Mouse (Mus musculus) kidney, embryonic 16.5 days (tissue): ENCODE measurements around the gene Bco2. TPM values are rescaled to one million over a fixed set of nuclear protein-coding genes. Genes with fewer than 3 reads are reported as not detected.
A peak's percentile ranks its signal among the peaks of the same experiment; 100 is the strongest.

Experiments
- ATAC-seq: fragments of 200-750 bp; cut with Nextera tagmentation; 2 replicates; pipeline ENCODE4 v1.8.0; 2017; ENCODE audit warnings: moderate TSS enrichment; ENCODE audit not compliant: low FRiP score, low TSS enrichment
- H3K27ac ChIP-seq: fragments of 300-500 bp; sonication (generic); 2 replicates; pipeline ENCODE4 v1.5.1; 2014; ENCODE audit warnings: low read length
- H3K27me3 ChIP-seq: fragments of 300-500 bp; sonication (generic); 2 replicates; pipeline ENCODE4 v1.6.1; 2014; ENCODE audit warnings: low read length, control low read depth, mixed read lengths; ENCODE audit not compliant: insufficient read depth
- H3K36me3 ChIP-seq: fragments of 300-500 bp; sonication (generic); 2 replicates; pipeline ENCODE4 v1.6.1; 2014; ENCODE audit warnings: low read length, control low read depth, mixed read lengths; ENCODE audit not compliant: insufficient read depth
- H3K4me1 ChIP-seq: fragments of 300-500 bp; sonication (generic); 2 replicates; pipeline ENCODE4 v1.6.1; 2014; ENCODE audit warnings: low read length, control low read depth, mixed read lengths; ENCODE audit not compliant: insufficient read depth
- H3K4me2 ChIP-seq: fragments of 300-500 bp; sonication (generic); replicated peaks from 2 replicates; pipeline ENCODE4 v1.6.1; 2014; ENCODE audit warnings: low read depth, low read length
- H3K4me3 ChIP-seq: fragments of 300-500 bp; sonication (generic); 2 replicates; pipeline ENCODE4 v1.5.1; 2014; ENCODE audit warnings: mild to moderate bottlenecking, low read length
- H3K9ac ChIP-seq: fragments of 300-500 bp; sonication (generic); replicated peaks from 2 replicates; pipeline ENCODE4 v1.6.1; 2014; ENCODE audit warnings: low read length
- H3K9me3 ChIP-seq: fragments of 300-500 bp; sonication (generic); 2 replicates; pipeline ENCODE4 v1.6.1; 2016; ENCODE audit warnings: low read length, control low read depth
- WGBS: fragments of 180-500 bp; shearing (Covaris S2); extraction: QIAGEN DNeasy Blood & Tissue Kit; methylation state at CpG from one replicate; pipeline ENCODE4 v1.1.7; 2014; 5-methylcytosine and 5-hydroxymethylcytosine counted together
- polyA plus RNA-seq: library from polyadenylated mRNA; unstranded; fragments of >200 nt; fragmentation: Nextera tagmentation; extraction: Ambion mirVana; gene quantifications from 2 replicates; pipeline ENCODE4 v1.2.1, GENCODE M21; 2015

Bco2 gene
- polyA plus RNA-seq, 1 experiment from 2014 or later: 0.24 TPM

GRCm38 (mm10) chr9:50524936-50525335 is 30.0 kb downstream of the Bco2 start:
- Histone ChIP-seq H3K9me3 (no peaks in the 10 kb centered on the region), H3K4me1 (peaks cover 16% of the 10 kb centered on the region), H3K27ac (no peak overlapping the region), H3K27me3 (no peaks in the 10 kb centered on the region), H3K9ac (no peak overlapping the region), H3K36me3 (peaks cover 3% of the 10 kb centered on the region; the same call in 1 of the 2 replicates), H3K4me2 (no peak overlapping the region), H3K4me3 (no peak overlapping the region)
- no peak for ATAC-seq
- 89% methylated on average over 5 of the region's 5 CpGs for WGBS

- H3K36me3 ChIP-seq: peaks cover 3% of the 10 kb centered on the region; the same call in 1 of the 2 replicates
- no peaks in the 10 kb centered on the region for H3K27me3 ChIP-seq
- no peak overlapping the region for H3K4me3 ChIP-seq
- peaks cover 11% of the 10 kb centered on the region for H3K4me1 ChIP-seq
- no peak overlapping the region for H3K27ac ChIP-seq
- H3K9ac ChIP-seq: no peak overlapping the region
- WGBS: 78% methylated on average over 5 of the region's 5 CpGs
- no peak for ATAC-seq
- H3K4me2 ChIP-seq: no peak overlapping the region
- no peaks in the 10 kb centered on the region for H3K9me3 ChIP-seq
Observed at GRCm38 (mm10) chr9:50522574-50522973, 32.4 kb downstream of the Bco2 start.

- no peak overlapping the region for H3K9ac ChIP-seq
- H3K4me2 ChIP-seq: no peak overlapping the region
- WGBS: 74% methylated on average over 2 of the region's 2 CpGs
- H3K4me1 ChIP-seq: 0 out of 2 replicates have a peak, but pooled peaks cover under 1% of the 10 kb centered on the region
- peaks cover 3% of the 10 kb centered on the region; the same call in 1 of the 2 replicates for H3K36me3 ChIP-seq
- no peak overlapping the region for H3K27ac ChIP-seq
- no peaks in the 10 kb centered on the region for H3K9me3 ChIP-seq
- no peak for ATAC-seq
- H3K4me3 ChIP-seq: no peak overlapping the region
- H3K27me3 ChIP-seq: no peaks in the 10 kb centered on the region
Observed at GRCm38 (mm10) chr9:50521562-50521961, 33.4 kb downstream of the Bco2 start.

GRCm38 (mm10) chr9:50520748-50521147 is 34.2 kb downstream of the Bco2 start:
- Histone ChIP-seq H3K27ac (no peak overlapping the region), H3K4me2 (no peak overlapping the region), H3K4me1 (no peaks in the 10 kb centered on the region), H3K4me3 (no peak overlapping the region), H3K9me3 (no peaks in the 10 kb centered on the region), H3K36me3 (peaks cover 3% of the 10 kb centered on the region; the same call in 1 of the 2 replicates), H3K27me3 (no peaks in the 10 kb centered on the region), H3K9ac (no peak overlapping the region)
- ATAC-seq: no peak
- 88% methylated on average over 6 of the region's 6 CpGs for WGBS

GRCm38 (mm10) chr9:50518781-50519180 is 36.2 kb downstream of the Bco2 start:
- no peaks in the 10 kb centered on the region for H3K36me3 ChIP-seq
- no peak overlapping the region for H3K4me2 ChIP-seq
- no peaks in the 10 kb centered on the region for H3K4me1 ChIP-seq
- no peaks in the 10 kb centered on the region for H3K27me3 ChIP-seq
- no peak for ATAC-seq
- no peak overlapping the region for H3K9ac ChIP-seq
- 17% methylated on average over 2 of the region's 2 CpGs for WGBS
- H3K27ac ChIP-seq: no peak overlapping the region
- no peak overlapping the region for H3K4me3 ChIP-seq
- H3K9me3 ChIP-seq: no peaks in the 10 kb centered on the region

- Histone ChIP-seq H3K27me3 (no peaks in the 10 kb centered on the region), H3K9me3 (no peaks in the 10 kb centered on the region), H3K9ac (no peak overlapping the region), H3K4me1 (no peaks in the 10 kb centered on the region), H3K4me2 (no peak overlapping the region), H3K4me3 (no peak overlapping the region), H3K27ac (no peak overlapping the region), H3K36me3 (no peaks in the 10 kb centered on the region)
- 0 out of 2 replicates have a peak, but pooled peaks have one; percentile 51 for ATAC-seq
- WGBS: 74% methylated on average over 5 of the region's 5 CpGs
Observed at GRCm38 (mm10) chr9:50515462-50515861, 39.5 kb downstream of the Bco2 start.

- Histone ChIP-seq H3K36me3 (no peaks in the 10 kb centered on the region), H3K27me3 (no peaks in the 10 kb centered on the region), H3K27ac (no peak overlapping the region), H3K4me3 (no peak overlapping the region), H3K4me1 (peaks cover 14% of the 10 kb centered on the region; the same call in 1 of the 2 replicates), H3K9me3 (no peaks in the 10 kb centered on the region), H3K4me2 (no peak overlapping the region), H3K9ac (no peak overlapping the region)
- WGBS: 65% methylated on average over 7 of the region's 7 CpGs
- ATAC-seq: no peak
Observed at GRCm38 (mm10) chr9:50507570-50507969, 47.4 kb downstream of the Bco2 start.

GRCm38 (mm10) chr9:50505405-50505804 is 49.6 kb downstream of the Bco2 start:
- Histone ChIP-seq H3K4me2 (no peak overlapping the region), H3K36me3 (no peaks in the 10 kb centered on the region), H3K27me3 (no peaks in the 10 kb centered on the region), H3K4me3 (no peak overlapping the region), H3K4me1 (peaks cover 14% of the 10 kb centered on the region; the same call in 1 of the 2 replicates), H3K9me3 (no peaks in the 10 kb centered on the region), H3K9ac (no peak overlapping the region), H3K27ac (peak overlapping the region; percentile 26; the same call in 1 of the 2 replicates)
- peak; percentile 59; the same call in 1 of the 2 replicates for ATAC-seq
- WGBS: 46% methylated on average over 6 of the region's 6 CpGs

- Histone ChIP-seq H3K36me3 (no peaks in the 10 kb centered on the region), H3K4me1 (peaks cover 14% of the 10 kb centered on the region; the same call in 1 of the 2 replicates), H3K9ac (no peak overlapping the region), H3K9me3 (no peaks in the 10 kb centered on the region), H3K27me3 (no peaks in the 10 kb centered on the region), H3K4me3 (no peak overlapping the region), H3K27ac (no peak overlapping the region), H3K4me2 (no peak overlapping the region)
- ATAC-seq: no peak
- 94% methylated on average over 3 of the region's 3 CpGs for WGBS
Observed at GRCm38 (mm10) chr9:50502949-50503348, 52.0 kb downstream of the Bco2 start.

- no peaks in the 10 kb centered on the region for H3K9me3 ChIP-seq
- H3K27me3 ChIP-seq: no peaks in the 10 kb centered on the region
- WGBS: 28% methylated on average over 14 of the region's 14 CpGs
- peak overlapping the region; percentile 49 for H3K4me2 ChIP-seq
- no peaks in the 10 kb centered on the region for H3K36me3 ChIP-seq
- H3K4me1 ChIP-seq: peaks cover 14% of the 10 kb centered on the region; the same call in 1 of the 2 replicates
- no peak overlapping the region for H3K27ac ChIP-seq
- peak overlapping the region; percentile 32 for H3K4me3 ChIP-seq
- H3K9ac ChIP-seq: peak overlapping the region; percentile 39; the same call in 1 of the 2 replicates
- ATAC-seq: peak; percentile 71; the same call in 1 of the 2 replicates
Observed at GRCm38 (mm10) chr9:50500974-50501501, 53.9 kb downstream of the Bco2 start.
